Mouse (Mus musculus): ENCODE data around the gene Tbp. TPM values are rescaled to one million over a fixed set of nuclear protein-coding genes. Genes with fewer than 3 reads are reported as not detected.

Gene Tbp
- total and polyA plus RNA-seq, 2 experiments from 2014 or later = 43.9 to 49.3 TPM

GRCm38 (mm10) chr17:15526304-15526703 lies 26.6 kb downstream of the Tbp start:
- Histone ChIP-seq H3K27me3 (ENCODE audit: insufficient read depth, low read length) (no peaks in the 10 kb centered on the region), H3K27ac (ENCODE audit: low read depth, low read length) (no peak overlapping the region), H3K9me3 (ENCODE audit: low read length) (no peaks in the 10 kb centered on the region), H3K4me3 (ENCODE audit: low read depth, low read length) (peak overlapping the region; percentile 63), H3K36me3 (ENCODE audit: insufficient read depth) (peaks cover 30% of the 10 kb centered on the region), H3K4me2 (ENCODE audit: low read depth) (peak overlapping the region; percentile 68), H3K4me1 (ENCODE audit: insufficient read depth) (peaks cover 4% of the 10 kb centered on the region; the same call in 1 of the 2 replicates), H3K9ac (peak overlapping the region; percentile 63; the same call in 1 of the 2 replicates)
- DNase-seq (peak; percentile 26), ATAC-seq (no peak)
- 12% methylated on average over 10 of the region's 10 CpGs for WGBS
- no peak for TF ChIP-seq CTCF (IDR thresholded peaks at IDR 0.05; ENCODE audit: low read depth)

GRCm38 (mm10) chr17:15526986-15527810 lies 27.5 kb downstream of the Tbp start, which contains the start of gene Pdcd2:
Gene Pdcd2, minus strand, starts transcription at chr17:15527301.
- H3K4me2 ChIP-seq (ENCODE audit: low read depth) = peak within 1 kb of the TSS; percentile 68
- peak within 1 kb of the TSS; percentile 75 for H3K27ac ChIP-seq (ENCODE audit: low read depth, low read length)
- H3K4me1 ChIP-seq (ENCODE audit: insufficient read depth) = peaks cover 4% of the 10 kb centered on the region; the same call in 1 of the 2 replicates
- WGBS = under 1% methylated on average over 55 of the region's 55 CpGs
- peaks cover 21% of the 10 kb centered on the region; the same call in 1 of the 2 replicates for H3K36me3 ChIP-seq (ENCODE audit: insufficient read depth)
- no peaks in the 10 kb centered on the region for H3K9me3 ChIP-seq (ENCODE audit: low read length)
- ATAC-seq (peak; percentile 96), DNase-seq (peak; percentile 85)
- peak within 1 kb of the TSS; percentile 63 for H3K4me3 ChIP-seq (ENCODE audit: low read depth, low read length)
- peak; percentile 55 for TF ChIP-seq CTCF (IDR thresholded peaks at IDR 0.05; ENCODE audit: low read depth)
- H3K27me3 ChIP-seq (ENCODE audit: insufficient read depth, low read length) = no peaks in the 10 kb centered on the region
- H3K9ac ChIP-seq = peak within 1 kb of the TSS; percentile 63

- Histone ChIP-seq H3K9ac (peak overlapping the region; percentile 63), H3K36me3 (ENCODE audit: insufficient read depth) (peaks cover 17% of the 10 kb centered on the region; the same call in 1 of the 2 replicates), H3K27me3 (ENCODE audit: insufficient read depth, low read length) (no peaks in the 10 kb centered on the region), H3K4me3 (ENCODE audit: low read depth, low read length) (peak overlapping the region; percentile 63), H3K4me1 (ENCODE audit: insufficient read depth) (peaks cover 4% of the 10 kb centered on the region; the same call in 1 of the 2 replicates), H3K9me3 (ENCODE audit: low read length) (no peaks in the 10 kb centered on the region), H3K27ac (ENCODE audit: low read depth, low read length) (no peak overlapping the region), H3K4me2 (ENCODE audit: low read depth) (peak overlapping the region; percentile 68)
- WGBS = 51% methylated on average over 3 of the region's 3 CpGs
- ATAC-seq = no peak
- TF ChIP-seq CTCF (IDR thresholded peaks at IDR 0.05; ENCODE audit: low read depth) = no peak
- DNase-seq = no peak
Measured at GRCm38 (mm10) chr17:15527811-15528136, 28.1 kb downstream of the Tbp start.

- Histone ChIP-seq H3K9me3 (ENCODE audit: low read length) (no peaks in the 10 kb centered on the region), H3K4me1 (ENCODE audit: insufficient read depth) (peaks cover 4% of the 10 kb centered on the region; the same call in 1 of the 2 replicates), H3K27me3 (ENCODE audit: insufficient read depth, low read length) (no peaks in the 10 kb centered on the region), H3K27ac (ENCODE audit: low read depth, low read length) (no peak overlapping the region), H3K36me3 (ENCODE audit: insufficient read depth) (peaks cover 12% of the 10 kb centered on the region; the same call in 1 of the 2 replicates), H3K4me3 (ENCODE audit: low read depth, low read length) (no peak overlapping the region), H3K9ac (no peak overlapping the region), H3K4me2 (ENCODE audit: low read depth) (no peak overlapping the region)
- 87% methylated on average over 2 of the region's 2 CpGs for WGBS
- ATAC-seq (no peak), DNase-seq (no peak)
- no peak for TF ChIP-seq CTCF (IDR thresholded peaks at IDR 0.05; ENCODE audit: low read depth)
Measured at GRCm38 (mm10) chr17:15528887-15529286, 29.2 kb downstream of the Tbp start.

GRCm38 (mm10) chr17:15530141-15530540 lies 30.5 kb downstream of the Tbp start:
- H3K36me3 ChIP-seq (ENCODE audit: insufficient read depth) = 0 out of 2 replicates have a peak, but pooled peaks cover 3% of the 10 kb centered on the region
- WGBS = under 1% methylated on average over 5 of the region's 5 CpGs
- ATAC-seq (peak; percentile 49), DNase-seq (peak; percentile 76)
- H3K9ac ChIP-seq = no peak overlapping the region
- peaks cover 4% of the 10 kb centered on the region; the same call in 1 of the 2 replicates for H3K4me1 ChIP-seq (ENCODE audit: insufficient read depth)
- H3K27me3 ChIP-seq (ENCODE audit: insufficient read depth, low read length) = no peaks in the 10 kb centered on the region
- no peak overlapping the region for H3K27ac ChIP-seq (ENCODE audit: low read depth, low read length)
- no peak overlapping the region for H3K4me3 ChIP-seq (ENCODE audit: low read depth, low read length)
- H3K4me2 ChIP-seq (ENCODE audit: low read depth) = no peak overlapping the region
- H3K9me3 ChIP-seq (ENCODE audit: low read length) = no peaks in the 10 kb centered on the region
- TF ChIP-seq CTCF (IDR thresholded peaks at IDR 0.05; ENCODE audit: low read depth) = peak; percentile 68

- Histone ChIP-seq H3K4me2 (ENCODE audit: low read depth) (no peak overlapping the region), H3K27me3 (ENCODE audit: insufficient read depth, low read length) (no peaks in the 10 kb centered on the region; the same call in 1 of the 2 replicates), H3K4me3 (ENCODE audit: low read depth, low read length) (no peak overlapping the region), H3K36me3 (ENCODE audit: insufficient read depth) (no peaks in the 10 kb centered on the region), H3K27ac (ENCODE audit: low read depth, low read length) (no peak overlapping the region), H3K4me1 (ENCODE audit: insufficient read depth) (no peaks in the 10 kb centered on the region), H3K9ac (no peak overlapping the region), H3K9me3 (ENCODE audit: low read length) (no peaks in the 10 kb centered on the region)
- peak; percentile 20 for DNase-seq
- no peak for ATAC-seq
- 64% methylated on average over 11 of the region's 11 CpGs for WGBS
- TF ChIP-seq CTCF (IDR thresholded peaks at IDR 0.05; ENCODE audit: low read depth) = no peak
Measured at GRCm38 (mm10) chr17:15535162-15535800, 35.6 kb downstream of the Tbp start.
